Mouse (Mus musculus) lung, adult 2 months (tissue): ENCODE data around the gene Clrn1.

Experiments
- CTCF ChIP-seq: fragments of 200-500 bp; IDR thresholded peaks from 2 replicates; pipeline ENCODE4 v1.5.1; 2011; ENCODE audit warnings: mild to moderate bottlenecking, low read length, control low read depth; ENCODE audit not compliant: insufficient read depth
- POLR2A ChIP-seq: fragments of 200-500 bp; IDR thresholded peaks from 2 replicates; pipeline ENCODE4 v1.6.1; 2011; ENCODE audit warnings: low read depth, mild to moderate bottlenecking, control low read depth, low read length, borderline replicate concordance; ENCODE audit errors: extremely low read depth

DNA sequence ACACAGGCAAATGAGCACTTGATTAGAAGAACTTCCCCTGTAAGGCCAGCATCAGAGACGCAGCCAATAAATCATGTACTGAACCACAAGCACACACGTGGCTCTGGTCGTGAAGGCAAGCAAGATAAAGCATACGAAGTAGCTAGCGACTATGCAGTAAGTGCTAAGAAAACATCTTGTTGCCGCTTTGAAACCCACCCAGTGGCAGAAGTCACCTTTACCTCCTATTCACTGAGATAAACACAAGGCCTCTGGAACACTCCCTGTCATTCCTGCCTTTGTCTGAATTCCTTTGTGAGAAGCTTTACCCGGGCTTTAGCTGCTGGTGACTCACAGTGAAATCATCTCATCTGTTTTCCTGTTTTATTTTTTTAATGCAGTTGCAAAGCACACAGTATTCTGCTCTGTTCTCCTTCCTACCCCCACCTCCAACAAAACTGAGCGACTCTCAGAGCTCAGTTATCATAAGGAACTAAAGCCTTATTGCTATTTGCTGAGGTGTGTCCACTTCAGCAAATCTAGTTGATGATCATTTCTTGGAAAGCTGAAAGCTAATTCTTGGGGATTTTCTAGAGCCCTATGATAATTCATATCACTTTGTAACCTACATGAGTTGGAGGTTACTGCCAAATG, 2.1 kb downstream of the Clrn1 start:
- TF ChIP-seq POLR2A (no peak), CTCF (no peak)
